Mouse (Mus musculus) adrenal gland, adult 2 months (tissue): ENCODE measurements around the gene Cabcoco1. TPM values are rescaled to one million over a fixed set of nuclear protein-coding genes. Genes with fewer than 3 reads are reported as not detected.

ENCODE experiments used
- DNase-seq: peaks from one replicate; pipeline ENCODE4 v3.0.0; 2021
- long read RNA-seq: library from polyadenylated mRNA; stranded (forward); transcript quantifications from one replicate; pipeline ENCODE4 v2.0.0, GENCODE M21; 2021
- polyA plus RNA-seq: library from polyadenylated mRNA; depleted of rRNA; stranded (reverse); fragments of >200 nt; gene quantifications from 2 replicates; pipeline ENCODE4 v1.2.3, GENCODE M21; 2012; rRNA removed
- total RNA-seq, 2 experiments: library from RNA; stranded (reverse); gene quantifications; 2 replicates each; pipeline ENCODE4 v1.2.3; 2021

Gene Cabcoco1
- total RNA-seq: 1 to 10 TPM; 3.9 to 4.1 TPM
- polyA plus RNA-seq: 0.49 TPM in 1 of 2 replicates, not detected in the other
- long read RNA-seq, transcript Cabcoco1-201 (8 exons, 1,262 nt): major isoform, 6 of 7 reads
- long read RNA-seq, partial matches to known transcripts: 0 of 7 reads
- long read RNA-seq, other reads (novel, unspliced or antisense): 0 of 7 reads

DNA sequence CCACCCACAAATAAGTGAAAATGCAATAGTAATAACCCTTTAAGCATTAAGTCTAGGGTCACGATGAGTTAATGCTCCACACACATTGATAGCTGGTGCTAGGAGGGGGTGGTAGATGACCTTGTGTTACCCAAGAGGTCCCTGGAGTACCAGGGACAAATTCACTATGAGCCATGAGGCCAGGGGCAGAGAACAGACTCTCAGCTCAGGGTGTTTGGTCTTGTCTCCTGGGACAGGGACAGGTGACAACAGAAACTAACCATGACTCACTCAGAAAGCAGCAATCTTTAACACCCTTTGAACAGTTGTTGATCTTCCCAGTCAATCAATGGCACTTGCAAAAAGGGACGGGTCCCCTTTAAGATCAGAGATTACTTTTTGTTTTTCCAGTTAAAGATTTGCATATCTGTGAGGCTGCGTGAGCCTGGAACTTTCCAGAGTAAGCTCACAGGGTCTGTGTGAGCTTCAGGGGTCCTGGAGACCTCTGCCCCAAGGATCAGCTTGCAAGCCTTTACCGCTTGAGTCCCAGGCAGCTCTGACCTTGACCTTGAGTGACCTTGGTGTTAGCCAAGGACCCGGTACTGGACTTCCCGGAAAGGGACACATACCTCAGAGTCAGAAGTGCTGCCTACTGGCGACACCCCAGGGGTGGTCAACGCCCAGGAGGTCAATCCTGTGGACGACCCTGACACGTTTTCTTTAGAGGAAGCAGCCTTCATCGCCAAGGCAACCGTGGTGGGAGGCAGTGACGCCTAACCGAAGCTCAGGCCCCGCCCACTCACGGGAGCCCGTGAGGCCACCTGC lies at the start of gene Cabcoco1:
Cabcoco1 (minus strand) TSS at position 758 of the 804 bp plus-strand sequence.
- peak; percentile 87 for DNase-seq

DNA sequence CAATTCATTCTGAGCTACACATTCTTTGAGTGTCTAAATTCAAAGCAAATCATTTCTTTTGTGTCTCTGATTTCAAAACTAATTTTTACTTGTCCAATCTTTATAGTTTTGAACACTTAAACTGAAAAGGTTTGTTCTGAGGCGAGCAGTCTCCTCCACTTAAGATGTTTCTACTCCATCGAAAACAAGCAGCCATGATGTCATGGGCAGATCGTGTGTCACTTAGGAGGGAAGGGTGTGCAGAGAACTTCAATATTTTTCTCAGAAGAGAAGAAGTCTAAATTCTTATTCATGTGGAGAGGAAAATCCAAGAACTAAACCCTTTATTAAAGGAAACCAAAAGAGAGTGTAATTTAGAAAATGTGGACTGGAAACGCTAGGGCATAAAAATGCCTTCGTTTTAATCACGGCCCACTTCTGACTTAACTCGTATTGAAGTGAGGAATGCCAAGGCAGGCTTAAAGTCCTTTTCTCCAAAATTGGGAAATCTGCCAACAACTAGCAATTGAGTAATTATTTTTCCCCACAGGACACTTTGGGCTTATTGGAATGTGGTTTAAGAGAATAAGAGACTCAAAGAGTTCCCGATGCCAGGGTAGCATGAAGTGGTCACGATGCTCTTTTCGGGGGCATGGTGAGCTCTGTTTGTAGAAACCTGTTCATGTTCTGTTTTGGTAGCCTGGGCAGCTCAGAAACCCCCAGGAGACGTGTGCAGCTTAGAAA lies 48.0 kb upstream of the Cabcoco1 start:
- peak; percentile 5 for DNase-seq

DNA sequence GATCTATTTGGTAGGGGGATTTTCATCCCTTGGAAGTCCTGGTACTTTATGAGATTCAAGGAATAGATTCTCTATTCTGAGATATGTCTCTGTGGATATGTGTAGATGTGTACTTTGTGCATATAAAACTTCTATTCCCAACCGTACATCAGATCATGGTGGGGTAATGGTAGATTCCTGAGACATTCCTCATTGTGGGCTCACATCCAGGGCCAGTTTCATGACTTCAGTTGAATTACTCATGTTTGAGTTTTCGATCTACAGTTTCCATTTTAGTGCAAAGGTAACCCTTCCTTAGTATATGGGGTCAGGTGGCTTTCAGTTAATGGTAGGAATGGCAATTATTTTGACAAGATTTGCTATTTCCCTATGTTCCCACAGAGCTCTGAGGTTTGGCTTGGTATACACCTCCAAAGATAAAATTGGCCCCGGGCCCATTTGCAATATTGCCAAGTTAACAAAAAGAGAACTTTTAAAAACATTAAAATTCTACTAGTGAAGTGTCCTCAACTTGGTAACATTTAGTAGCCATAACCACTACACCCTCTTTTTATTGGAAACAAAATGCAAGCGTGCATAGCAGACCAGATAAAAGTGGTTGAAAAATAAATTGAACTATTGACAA lies 45.8 kb upstream of the Cabcoco1 start:
- no peak for DNase-seq

DNA sequence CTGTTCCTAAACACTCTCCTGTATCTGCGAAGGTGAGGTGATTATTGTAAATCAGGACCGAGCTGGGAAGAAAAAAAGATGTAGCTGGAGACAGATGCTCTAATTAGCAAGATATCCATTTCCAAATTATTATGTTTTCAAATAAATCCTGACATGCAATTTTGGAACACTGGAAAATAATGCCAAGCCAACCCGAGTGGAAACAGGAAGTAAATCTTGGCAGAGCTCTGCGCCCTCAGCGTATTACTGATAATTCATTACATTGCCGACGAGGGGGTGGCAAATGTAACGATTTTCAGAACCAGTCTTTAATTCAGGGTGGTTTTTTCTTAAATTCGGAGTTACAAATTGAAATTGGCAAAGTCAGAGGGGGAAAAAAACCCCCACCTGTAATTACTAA lies 35.6 kb upstream of the Cabcoco1 start:
- DNase-seq: no peak

DNA sequence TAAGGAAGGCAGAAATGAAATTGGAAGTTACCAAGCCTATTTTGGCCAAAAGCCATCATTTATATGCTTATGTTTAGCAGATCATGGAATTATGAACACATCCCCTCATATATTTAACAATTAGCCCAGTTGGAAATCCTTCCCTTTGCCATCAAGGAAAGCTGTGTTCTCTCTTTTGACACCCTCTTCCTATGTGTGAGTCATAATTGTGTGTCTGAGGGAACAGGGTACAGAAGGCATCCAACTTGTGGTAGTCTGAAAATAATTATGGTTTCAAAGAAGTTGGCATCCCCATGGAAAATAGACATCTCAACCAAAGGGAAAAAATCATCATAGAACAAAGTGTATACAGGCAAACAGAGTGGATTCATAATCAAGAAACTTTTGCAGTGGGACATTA lies 26.5 kb upstream of the Cabcoco1 start:
- DNase-seq: no peak

DNA sequence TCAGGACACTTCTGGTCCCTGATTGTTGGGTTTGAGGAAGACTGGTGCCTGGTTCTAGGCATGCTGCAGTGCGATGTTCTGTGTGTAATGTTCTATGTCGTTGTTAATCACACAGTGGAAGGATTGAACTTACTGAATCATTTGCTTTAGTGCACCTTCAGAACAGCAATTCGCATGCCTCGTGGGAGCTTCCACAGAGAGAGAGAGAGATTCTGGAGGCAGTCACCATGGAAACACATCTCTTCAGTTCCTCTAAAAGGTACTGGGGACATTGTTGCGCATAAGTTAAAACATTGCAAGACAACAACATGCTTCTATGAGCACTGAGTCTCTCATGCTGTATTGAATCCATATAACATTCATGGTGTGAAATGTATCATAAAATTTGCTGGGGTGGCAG lies 20.6 kb upstream of the Cabcoco1 start:
- no peak for DNase-seq

DNA sequence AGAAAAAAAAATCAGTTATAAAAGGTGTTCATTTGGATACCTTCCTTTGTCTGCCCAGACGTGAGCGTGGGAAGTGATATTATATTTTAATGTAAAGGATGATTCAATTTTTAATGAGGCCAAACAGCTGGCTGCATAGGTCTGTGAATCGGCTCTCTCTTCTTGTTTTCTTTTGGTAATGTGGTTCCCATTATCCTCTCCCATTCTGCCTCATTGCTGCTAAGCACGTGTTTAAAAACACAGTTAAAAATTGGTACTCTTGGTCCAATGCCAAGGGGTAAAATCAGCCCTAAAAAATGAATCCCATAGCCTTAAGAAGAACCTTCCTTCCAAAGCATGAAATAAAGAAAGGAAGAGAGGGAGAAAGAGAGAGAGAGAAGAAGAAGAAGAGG lies 17.1 kb upstream of the Cabcoco1 start:
- DNase-seq: no peak

DNA sequence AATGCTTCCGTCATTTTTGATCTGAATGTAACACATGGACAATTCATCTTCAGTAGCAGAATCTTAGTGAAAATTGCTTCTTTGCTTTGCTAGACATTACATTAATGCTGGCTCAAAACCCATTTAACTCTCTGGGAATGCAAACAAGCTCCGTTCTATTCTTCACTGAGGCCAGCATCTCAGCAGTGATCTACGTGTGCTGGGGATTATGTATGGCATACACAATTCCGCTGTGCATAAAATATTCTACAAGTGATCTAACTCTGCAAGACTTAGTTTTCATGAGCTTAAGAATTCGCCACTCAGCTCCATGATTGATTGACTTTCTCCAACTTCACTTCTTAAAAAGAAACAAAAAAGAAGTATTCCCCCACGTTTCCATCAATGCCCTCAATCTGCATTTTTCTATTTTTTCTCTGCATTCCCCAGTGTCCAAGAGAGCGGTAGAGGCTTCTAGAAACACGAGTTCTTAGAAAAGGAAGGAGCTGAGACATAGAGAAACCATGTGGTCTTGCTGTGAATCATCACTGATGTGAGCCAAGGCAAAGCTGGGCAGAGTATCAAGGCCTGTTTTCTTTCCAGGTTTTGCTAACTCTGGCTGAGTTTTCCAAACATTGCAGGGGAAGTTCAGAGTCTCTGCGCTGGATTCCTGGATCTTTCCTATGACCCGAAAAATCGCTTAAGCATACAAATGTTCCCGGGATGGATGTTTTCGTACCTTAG lies 16.6 kb upstream of the Cabcoco1 start:
- DNase-seq: peak; percentile 82

DNA sequence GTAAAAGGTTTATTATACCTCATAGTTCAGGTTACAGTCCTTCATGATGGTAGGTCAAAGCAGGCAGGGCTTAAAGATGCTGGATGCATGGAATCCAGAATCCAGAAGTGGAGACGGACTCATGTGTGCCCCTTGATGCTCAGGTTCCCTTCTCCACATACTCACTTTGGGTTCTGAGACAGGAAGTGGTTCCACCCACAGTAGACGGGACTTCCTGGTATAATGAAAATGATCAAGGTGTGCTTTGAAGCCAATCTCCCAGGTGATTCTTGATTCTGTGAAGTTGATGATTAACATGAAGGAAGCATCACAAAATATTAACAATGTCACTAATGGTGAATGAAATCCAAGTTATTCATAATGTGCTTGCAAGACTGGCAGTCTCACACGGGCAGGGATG lies 12.0 kb upstream of the Cabcoco1 start:
- DNase-seq: no peak

DNA sequence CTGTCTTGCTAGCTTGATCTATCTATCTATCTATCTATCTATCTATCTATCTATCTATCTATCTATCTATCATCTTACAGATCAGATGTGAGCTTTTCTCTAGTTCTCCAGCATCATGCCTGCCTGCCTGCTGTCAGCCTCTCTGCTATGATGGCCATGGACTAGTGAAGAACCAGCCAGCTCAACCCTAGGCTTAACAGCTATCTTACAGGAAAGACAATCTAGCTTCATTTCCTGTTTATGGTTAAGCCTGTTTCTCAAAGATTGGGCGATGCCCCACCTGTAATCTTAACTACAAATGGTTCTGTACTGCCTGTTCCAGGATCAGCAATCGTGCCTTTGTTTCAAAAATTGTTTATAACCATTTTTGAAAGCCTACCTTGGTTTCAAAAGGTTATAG lies 10.9 kb upstream of the Cabcoco1 start:
- no peak for DNase-seq

DNA sequence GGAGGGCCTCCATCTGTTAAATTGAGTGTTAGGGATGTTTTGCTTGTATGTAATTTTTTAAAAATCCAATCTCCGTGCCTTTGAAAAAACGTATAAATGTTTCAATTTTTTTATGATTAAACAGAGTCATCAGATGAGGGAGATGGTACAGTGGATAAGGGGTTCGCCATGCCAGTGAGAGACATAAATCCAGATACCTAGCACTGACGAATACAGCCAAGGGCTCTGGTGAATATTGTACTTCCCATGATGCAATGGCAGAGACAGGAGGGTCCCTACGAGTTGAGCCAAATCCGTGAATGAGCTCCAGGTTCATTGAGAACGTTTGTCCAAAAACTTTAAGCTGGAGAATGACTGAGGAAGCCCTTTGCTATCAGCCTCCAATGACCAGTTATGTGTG lies 9.6 kb upstream of the Cabcoco1 start:
- DNase-seq: no peak

DNA sequence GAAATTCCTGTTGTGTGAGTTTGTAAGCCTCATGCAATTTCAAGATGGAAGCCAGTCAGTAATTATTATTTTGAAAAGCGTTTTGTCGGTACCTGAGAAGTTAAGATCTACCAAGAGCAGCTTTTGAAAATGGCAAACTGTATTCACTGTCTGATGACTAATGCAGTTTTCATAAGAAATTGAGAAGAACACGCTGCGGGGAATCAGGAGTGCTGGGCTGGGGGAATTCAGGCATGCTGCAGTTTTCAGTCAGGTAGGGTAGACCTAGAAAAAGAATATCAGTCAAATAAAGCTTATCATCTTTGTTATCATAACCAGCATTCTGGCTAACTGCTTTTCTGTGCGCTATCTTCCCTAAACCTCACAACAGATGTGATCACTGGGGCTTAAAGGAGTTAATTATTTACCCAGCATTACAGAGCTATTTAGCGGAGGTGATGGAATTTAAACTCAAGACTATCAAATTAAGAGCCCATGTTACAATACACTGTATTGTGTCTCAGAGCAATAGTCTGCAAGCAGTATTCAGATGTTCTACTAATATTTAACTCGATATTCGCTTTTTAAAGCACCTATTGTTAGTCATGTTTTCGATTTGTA lies 9.1 kb upstream of the Cabcoco1 start:
- no peak for DNase-seq

DNA sequence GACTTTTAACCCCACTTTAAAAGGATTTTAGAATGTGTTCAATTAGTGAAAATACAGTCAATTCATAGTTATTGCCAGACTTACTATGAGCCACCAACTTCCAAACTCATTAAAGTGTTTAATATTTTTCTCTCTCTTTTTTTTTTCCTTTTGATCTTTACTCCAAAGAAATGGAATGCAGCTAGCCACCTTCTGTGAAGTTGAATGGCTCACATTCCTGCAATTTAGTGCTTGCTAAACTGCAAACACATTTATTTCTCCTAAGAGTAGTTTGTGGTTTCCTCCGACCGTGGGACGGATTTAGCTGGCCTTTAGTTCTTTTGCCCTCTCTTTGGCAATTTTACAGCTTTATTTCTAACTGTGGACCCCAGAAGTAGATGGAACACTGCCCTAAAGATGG lies 1.4 kb upstream of the Cabcoco1 start:
- DNase-seq: no peak

DNA sequence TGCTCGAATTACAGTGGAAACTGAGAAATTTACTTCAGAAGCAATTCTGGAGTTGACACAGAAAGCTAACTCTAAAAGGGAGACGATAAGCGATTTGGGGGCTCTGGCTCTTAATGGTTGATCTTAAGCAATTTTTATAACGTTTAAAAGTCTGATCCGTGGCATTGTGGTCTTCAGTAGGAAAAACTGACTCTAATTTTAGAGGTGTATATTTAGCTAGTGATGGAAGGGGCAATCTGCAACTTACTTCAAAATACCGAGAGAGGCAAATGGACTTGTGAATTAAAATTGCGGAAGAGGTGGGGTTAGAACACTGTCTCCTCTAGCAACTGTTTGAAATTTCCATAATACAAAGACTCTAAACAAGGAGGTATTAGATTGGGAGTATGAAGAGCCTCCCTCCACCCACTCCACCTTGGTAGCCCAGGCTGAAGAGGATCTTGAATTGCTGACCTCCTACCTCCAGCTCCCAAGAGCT lies 286 bp upstream of the Cabcoco1 start:
- no peak for DNase-seq

DNA sequence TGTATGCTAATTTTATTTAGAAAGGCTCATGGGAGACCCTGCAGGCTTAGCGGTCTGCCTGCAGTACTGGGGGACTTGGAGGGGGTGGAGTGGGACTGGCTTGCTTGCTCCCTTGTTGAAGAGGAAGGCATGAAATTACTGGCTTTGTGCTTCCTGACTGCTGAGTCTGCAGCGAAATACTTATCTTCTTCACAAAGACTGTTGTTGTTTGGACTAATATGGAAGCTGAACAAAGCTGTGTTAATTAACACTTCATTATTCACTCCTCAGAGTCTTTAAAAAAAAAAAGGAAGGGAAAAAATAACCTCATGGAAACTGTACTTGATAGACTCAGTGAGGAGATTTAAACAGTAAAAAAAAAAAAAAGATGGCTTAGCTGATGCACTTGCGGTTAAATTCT lies 1.1 kb downstream of the Cabcoco1 start:
- no peak for DNase-seq

DNA sequence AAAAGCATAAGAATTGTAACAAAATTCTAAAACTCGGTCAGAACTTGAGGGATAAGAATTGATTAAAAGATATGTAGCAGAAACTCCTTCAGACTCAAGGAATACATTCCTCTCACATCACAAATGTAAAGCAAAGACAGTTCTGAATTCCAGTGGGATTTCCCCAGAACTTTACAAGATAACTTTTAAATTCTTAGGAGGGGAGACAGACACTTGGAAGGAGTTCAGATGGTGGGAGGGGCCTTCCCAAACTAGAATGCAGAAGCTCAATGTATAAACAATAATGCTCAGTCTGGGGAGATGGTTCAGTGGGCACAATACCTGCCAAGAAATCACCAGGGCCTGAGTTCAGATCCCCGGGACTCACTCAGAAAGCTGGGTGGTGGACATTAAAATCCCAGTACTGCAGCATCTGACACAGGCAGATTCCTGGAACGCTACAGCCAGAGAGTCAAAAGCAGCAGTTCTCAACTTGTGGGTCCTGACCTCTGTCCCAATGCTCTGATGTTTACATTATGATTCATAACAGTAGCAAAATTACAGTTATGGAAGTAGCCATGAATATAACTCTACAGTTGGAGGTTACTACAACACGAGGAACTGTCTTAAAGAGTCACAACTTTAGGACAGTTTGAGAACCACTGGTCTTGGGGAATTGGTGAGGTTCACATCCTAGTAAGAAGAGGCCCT lies 4.3 kb downstream of the Cabcoco1 start:
- DNase-seq: no peak

DNA sequence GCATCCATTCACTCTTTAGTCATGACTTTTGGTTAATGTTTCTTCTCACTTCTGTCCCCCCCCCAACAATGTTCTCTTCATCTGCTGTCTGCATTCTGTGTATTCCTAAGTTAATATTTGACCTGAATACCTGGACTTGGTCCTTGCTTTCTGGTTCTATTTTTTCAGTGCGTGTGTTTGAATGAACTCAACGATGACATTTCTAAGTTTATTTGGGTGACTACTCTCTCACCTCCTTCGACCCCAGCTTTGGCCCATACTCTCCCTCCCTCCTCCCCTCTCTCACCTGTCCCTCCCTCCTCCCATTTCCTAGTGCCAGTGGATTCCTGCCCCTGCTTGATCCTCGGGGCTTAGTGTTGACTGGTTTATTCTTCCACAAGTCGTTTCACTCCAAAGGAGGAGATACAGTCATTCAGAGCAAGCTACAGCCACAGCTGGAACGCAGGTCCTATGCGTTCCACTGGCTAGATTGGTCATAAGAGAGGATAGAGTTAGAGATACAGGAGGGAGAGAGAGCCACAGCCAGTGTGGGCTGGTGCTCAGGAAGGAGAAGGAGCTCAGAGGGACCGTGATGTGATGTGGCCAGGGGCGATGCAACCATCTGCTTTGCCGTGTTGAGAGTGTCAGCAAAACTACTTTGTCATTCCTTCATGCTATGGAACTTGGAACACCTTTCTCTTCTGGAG lies 12.2 kb downstream of the Cabcoco1 start:
- DNase-seq: no peak

DNA sequence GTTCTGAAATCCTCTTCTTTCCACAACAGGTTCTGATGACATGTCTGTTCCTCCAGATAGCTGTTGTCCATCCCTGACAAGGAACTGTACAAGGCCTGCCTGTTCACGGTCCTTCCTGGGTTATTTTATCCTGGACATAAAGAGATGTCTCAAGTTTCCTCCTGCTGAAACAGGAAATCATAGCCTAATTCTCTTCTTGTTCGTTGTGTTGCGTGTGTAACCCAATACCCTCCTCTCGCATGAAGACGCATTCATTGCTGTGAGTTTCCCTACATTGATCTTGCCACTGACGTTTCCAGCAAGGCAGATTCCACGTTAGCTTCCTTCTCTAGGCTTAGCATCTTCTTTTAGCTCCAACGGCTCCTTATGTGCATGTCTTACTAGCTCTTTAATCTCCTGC lies 12.7 kb downstream of the Cabcoco1 start:
- DNase-seq: no peak

DNA sequence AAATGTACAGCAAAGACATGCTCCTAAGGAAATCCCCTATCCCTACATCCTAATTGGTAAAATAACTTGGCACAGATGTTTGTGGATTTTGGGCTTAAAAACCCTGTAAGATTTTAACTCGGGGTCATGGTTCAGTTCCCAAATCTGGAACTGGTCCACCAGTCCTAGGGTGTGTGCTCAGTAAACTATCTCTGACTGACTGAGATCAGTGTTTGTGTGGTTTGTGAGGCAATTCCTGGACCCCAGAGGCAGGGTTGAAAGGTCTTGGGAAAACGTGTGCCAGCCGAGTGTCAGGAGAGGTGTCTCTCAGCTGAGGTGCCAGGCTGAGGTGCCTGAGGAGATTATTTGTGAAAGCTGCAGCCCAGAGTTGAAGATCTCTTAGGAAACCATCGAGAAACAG lies 19.6 kb downstream of the Cabcoco1 start:
- no peak for DNase-seq

DNA sequence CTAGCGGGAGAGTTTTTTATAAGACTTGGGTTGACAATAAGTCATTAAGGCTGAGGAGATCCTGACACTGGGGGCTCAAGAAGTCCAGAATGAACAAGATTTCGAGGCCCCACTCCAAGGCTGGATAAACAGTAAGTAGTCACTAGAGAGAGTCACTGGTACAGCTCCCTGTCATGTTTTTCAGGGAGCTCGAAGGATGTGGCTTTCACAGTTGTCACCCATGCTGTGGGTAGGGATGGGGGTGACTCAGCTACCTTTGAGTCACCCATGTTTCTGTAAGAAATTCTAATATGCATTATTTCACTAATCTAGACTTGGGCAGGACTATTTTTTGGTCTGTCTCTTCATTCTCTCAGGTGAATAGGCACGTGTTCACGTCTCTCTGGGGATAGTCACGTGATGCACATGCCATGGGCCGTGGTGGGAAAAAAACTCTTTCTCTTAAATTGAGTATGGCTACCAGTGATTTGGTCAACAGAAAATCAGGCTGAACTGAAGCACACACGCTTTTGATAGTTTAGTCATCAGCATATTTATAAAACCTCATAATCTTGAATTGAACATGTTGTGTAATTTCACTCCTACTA lies 29.2 kb downstream of the Cabcoco1 start:
- DNase-seq: no peak
